Mouse (Mus musculus): ENCODE measurements around the gene Arhgap32.

GRCm38 (mm10) chr9:32159724-32160123, 43.8 kb downstream of the Arhgap32 start:
- TF ChIP-seq POLR2A (IDR thresholded peaks at IDR 0.05; ENCODE audit: borderline replicate concordance, extremely low read depth, insufficient read depth, insufficient read length, poor library complexity, severe bottlenecking) = no peak
- TF ChIP-seq CTCF (IDR thresholded peaks at IDR 0.05; ENCODE audit: borderline replicate concordance, extremely low read depth, insufficient read depth, insufficient read length) = no peak
